Mouse (Mus musculus): ENCODE measurements around the gene Fam71f2. TPM values are rescaled to one million over a fixed set of nuclear protein-coding genes. Genes with fewer than 3 reads are reported as not detected.

The Fam71f2 gene
- polyA plus RNA-seq, 1 experiment from 2014 or later, result 0.79 TPM

- no peaks in the 10 kb centered on the region for H3K36me3 ChIP-seq (ENCODE audit: control insufficient read depth, insufficient read depth, low read length)
- DNase-seq (ENCODE audit: low spot score, missing footprints) (no peak), ATAC-seq (ENCODE audit: low FRiP score) (no peak)
- H3K9me3 ChIP-seq (ENCODE audit: control insufficient read depth, low read length), result no peaks in the 10 kb centered on the region
- H3K9ac ChIP-seq (ENCODE audit: low read length), result no peak overlapping the region
- no peak overlapping the region for H3K4me3 ChIP-seq (ENCODE audit: low read depth, low read length)
- no peak overlapping the region for H3K27ac ChIP-seq (ENCODE audit: low read depth, low read length)
- H3K4me2 ChIP-seq, result no peak overlapping the region
- 51% methylated on average over 5 of the region's 5 CpGs for WGBS
- peaks cover 3% of the 10 kb centered on the region; the same call in 1 of the 2 replicates for H3K4me1 ChIP-seq (ENCODE audit: control insufficient read depth, insufficient read depth, low read length)
- no peaks in the 10 kb centered on the region for H3K27me3 ChIP-seq (ENCODE audit: control insufficient read depth, insufficient read depth, low read length)
These were observed 8.6 kb downstream of the Fam71f2 start for GRCm38 (mm10) chr6:29287944-29288343.

DNA sequence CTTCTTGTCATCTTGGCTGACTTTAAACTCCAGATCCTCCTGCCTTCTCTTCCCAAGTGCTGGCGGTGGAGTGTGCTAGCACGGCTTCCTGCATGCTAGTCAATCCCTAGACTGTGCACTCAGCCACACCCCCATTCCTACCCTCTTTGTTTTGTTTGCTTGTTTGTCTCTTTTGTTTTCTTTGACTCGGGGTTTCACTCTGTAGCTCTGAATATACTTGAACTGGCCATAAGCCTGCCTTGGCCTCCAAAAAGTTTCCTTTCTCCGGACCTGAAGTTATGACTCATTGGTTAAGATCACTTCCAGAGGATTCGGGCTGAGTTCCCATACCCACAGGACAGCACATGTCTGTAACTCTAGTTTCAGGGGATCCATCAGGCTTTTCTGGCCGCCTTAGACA, 9.3 kb downstream of the Fam71f2 start:
- H3K9ac ChIP-seq (ENCODE audit: low read length), result no peak overlapping the region
- no peak overlapping the region for H3K4me2 ChIP-seq
- 68% methylated on average over 6 of the region's 6 CpGs for WGBS
- H3K27me3 ChIP-seq (ENCODE audit: control insufficient read depth, insufficient read depth, low read length), result no peaks in the 10 kb centered on the region
- H3K9me3 ChIP-seq (ENCODE audit: control insufficient read depth, low read length), result no peaks in the 10 kb centered on the region
- H3K4me3 ChIP-seq (ENCODE audit: low read depth, low read length), result no peak overlapping the region
- H3K4me1 ChIP-seq (ENCODE audit: control insufficient read depth, insufficient read depth, low read length), result peaks cover 3% of the 10 kb centered on the region; the same call in 1 of the 2 replicates
- no peaks in the 10 kb centered on the region for H3K36me3 ChIP-seq (ENCODE audit: control insufficient read depth, insufficient read depth, low read length)
- ATAC-seq (ENCODE audit: low FRiP score), result no peak
- no peak for DNase-seq (ENCODE audit: low spot score, missing footprints)
- no peak overlapping the region for H3K27ac ChIP-seq (ENCODE audit: low read depth, low read length)

DNA sequence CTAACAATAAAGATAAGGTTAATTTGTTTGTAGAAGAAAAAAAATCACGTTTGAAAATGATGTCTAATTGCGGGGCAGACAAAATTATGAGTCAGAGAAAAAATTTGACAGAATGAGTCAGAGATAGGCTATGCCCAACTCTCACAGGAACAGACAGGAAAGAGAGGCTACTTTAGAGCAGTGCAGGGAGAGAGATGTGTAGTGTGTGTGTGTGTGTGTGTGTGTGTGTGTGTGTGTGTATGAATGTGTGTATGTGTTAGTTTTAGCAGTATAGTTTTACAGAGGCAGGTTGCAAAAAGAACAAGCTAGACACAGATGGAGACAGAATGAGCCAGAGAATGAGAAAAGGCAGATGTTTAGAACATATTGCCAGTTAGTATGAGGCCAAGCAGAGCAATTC, 19.7 kb downstream of the Fam71f2 start:
- Histone ChIP-seq H3K27me3 (ENCODE audit: control insufficient read depth, insufficient read depth, low read length) (no peaks in the 10 kb centered on the region), H3K9me3 (ENCODE audit: control insufficient read depth, low read length) (no peaks in the 10 kb centered on the region), H3K4me3 (ENCODE audit: low read depth, low read length) (no peak overlapping the region), H3K9ac (ENCODE audit: low read length) (no peak overlapping the region), H3K4me1 (ENCODE audit: control insufficient read depth, insufficient read depth, low read length) (no peaks in the 10 kb centered on the region), H3K27ac (ENCODE audit: low read depth, low read length) (no peak overlapping the region), H3K4me2 (no peak overlapping the region), H3K36me3 (ENCODE audit: control insufficient read depth, insufficient read depth, low read length) (no peaks in the 10 kb centered on the region)
- DNase-seq (ENCODE audit: low spot score, missing footprints), result no peak
- 71% methylated on average over 2 of the region's 2 CpGs for WGBS
- ATAC-seq (ENCODE audit: low FRiP score), result no peak

GRCm38 (mm10) chr6:29303251-29303650, 23.9 kb downstream of the Fam71f2 start:
- Histone ChIP-seq H3K36me3 (ENCODE audit: control insufficient read depth, insufficient read depth, low read length) (no peaks in the 10 kb centered on the region), H3K4me2 (no peak overlapping the region), H3K9me3 (ENCODE audit: control insufficient read depth, low read length) (no peaks in the 10 kb centered on the region), H3K4me1 (ENCODE audit: control insufficient read depth, insufficient read depth, low read length) (no peaks in the 10 kb centered on the region), H3K4me3 (ENCODE audit: low read depth, low read length) (no peak overlapping the region), H3K9ac (ENCODE audit: low read length) (no peak overlapping the region), H3K27me3 (ENCODE audit: control insufficient read depth, insufficient read depth, low read length) (no peaks in the 10 kb centered on the region), H3K27ac (ENCODE audit: low read depth, low read length) (no peak overlapping the region)
- no peak for ATAC-seq (ENCODE audit: low FRiP score)
- no peak for DNase-seq (ENCODE audit: low spot score, missing footprints)

DNA sequence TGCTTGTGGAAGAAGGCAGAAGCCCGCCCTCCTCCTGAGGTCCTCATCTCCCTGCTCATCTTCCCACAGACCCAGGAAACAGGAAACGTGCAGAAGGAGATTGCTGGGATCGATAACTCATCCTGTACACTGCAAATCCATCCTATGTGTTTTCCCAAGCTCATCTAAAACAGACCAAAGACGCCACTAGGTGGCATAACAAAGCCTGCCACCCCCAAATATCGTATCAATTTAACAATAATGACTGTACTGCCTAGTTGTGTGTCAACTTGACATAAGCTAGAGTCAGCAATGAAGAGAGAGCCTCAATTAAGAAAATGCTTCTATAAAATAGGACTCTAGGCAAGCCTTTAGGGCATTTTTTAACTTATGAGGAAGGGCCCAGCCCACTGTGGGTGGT, 24.3 kb downstream of the Fam71f2 start:
- no peak overlapping the region for H3K9ac ChIP-seq (ENCODE audit: low read length)
- DNase-seq (ENCODE audit: low spot score, missing footprints) (no peak), ATAC-seq (ENCODE audit: low FRiP score) (no peak)
- no peak overlapping the region for H3K27ac ChIP-seq (ENCODE audit: low read depth, low read length)
- H3K4me1 ChIP-seq (ENCODE audit: control insufficient read depth, insufficient read depth, low read length), result no peaks in the 10 kb centered on the region
- no peak overlapping the region for H3K4me3 ChIP-seq (ENCODE audit: low read depth, low read length)
- 49% methylated on average over 5 of the region's 5 CpGs for WGBS
- no peak overlapping the region for H3K4me2 ChIP-seq
- no peaks in the 10 kb centered on the region for H3K27me3 ChIP-seq (ENCODE audit: control insufficient read depth, insufficient read depth, low read length)
- H3K9me3 ChIP-seq (ENCODE audit: control insufficient read depth, low read length), result no peaks in the 10 kb centered on the region
- no peaks in the 10 kb centered on the region for H3K36me3 ChIP-seq (ENCODE audit: control insufficient read depth, insufficient read depth, low read length)

DNA sequence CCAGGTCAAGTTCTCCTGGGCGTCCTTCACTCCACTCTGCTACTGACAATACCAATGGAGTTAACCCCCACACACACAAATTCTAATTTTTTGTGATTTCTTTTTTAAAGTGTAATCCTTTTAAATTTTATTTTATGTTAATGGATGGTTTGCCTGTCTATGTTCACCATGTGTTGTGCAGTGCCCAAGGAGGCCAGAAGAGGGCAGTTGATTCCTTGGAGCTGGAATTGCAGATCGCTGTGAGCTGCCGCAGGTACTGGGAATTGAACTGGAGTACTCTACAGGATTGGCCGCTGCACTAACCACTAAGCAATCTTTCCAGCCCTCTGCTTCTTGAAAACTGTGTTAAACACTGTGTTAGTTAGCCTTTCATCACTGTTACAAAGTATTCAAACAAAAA, 26.1 kb downstream of the Fam71f2 start:
- no peaks in the 10 kb centered on the region for H3K36me3 ChIP-seq (ENCODE audit: control insufficient read depth, insufficient read depth, low read length)
- no peaks in the 10 kb centered on the region for H3K4me1 ChIP-seq (ENCODE audit: control insufficient read depth, insufficient read depth, low read length)
- H3K27ac ChIP-seq (ENCODE audit: low read depth, low read length), result no peak overlapping the region
- no peaks in the 10 kb centered on the region for H3K9me3 ChIP-seq (ENCODE audit: control insufficient read depth, low read length)
- H3K4me3 ChIP-seq (ENCODE audit: low read depth, low read length), result no peak overlapping the region
- DNase-seq (ENCODE audit: low spot score, missing footprints), result no peak
- no peak overlapping the region for H3K9ac ChIP-seq (ENCODE audit: low read length)
- no peaks in the 10 kb centered on the region for H3K27me3 ChIP-seq (ENCODE audit: control insufficient read depth, insufficient read depth, low read length)
- WGBS, result 92% methylated on average over 4 of the region's 4 CpGs
- no peak for ATAC-seq (ENCODE audit: low FRiP score)
- H3K4me2 ChIP-seq, result no peak overlapping the region

- H3K27ac ChIP-seq (ENCODE audit: low read depth, low read length), result no peak overlapping the region
- H3K36me3 ChIP-seq (ENCODE audit: control insufficient read depth, insufficient read depth, low read length), result no peaks in the 10 kb centered on the region
- no peaks in the 10 kb centered on the region for H3K4me1 ChIP-seq (ENCODE audit: control insufficient read depth, insufficient read depth, low read length)
- no peak overlapping the region for H3K4me2 ChIP-seq
- H3K9ac ChIP-seq (ENCODE audit: low read length), result no peak overlapping the region
- DNase-seq (ENCODE audit: low spot score, missing footprints) (no peak), ATAC-seq (ENCODE audit: low FRiP score) (no peak)
- no peaks in the 10 kb centered on the region for H3K27me3 ChIP-seq (ENCODE audit: control insufficient read depth, insufficient read depth, low read length)
- WGBS, result 90% methylated on average over 16 of the region's 16 CpGs
- H3K9me3 ChIP-seq (ENCODE audit: control insufficient read depth, low read length), result no peaks in the 10 kb centered on the region
- H3K4me3 ChIP-seq (ENCODE audit: low read depth, low read length), result no peak overlapping the region
These were observed 29.6 kb downstream of the Fam71f2 start for GRCm38 (mm10) chr6:29308846-29309605.

DNA sequence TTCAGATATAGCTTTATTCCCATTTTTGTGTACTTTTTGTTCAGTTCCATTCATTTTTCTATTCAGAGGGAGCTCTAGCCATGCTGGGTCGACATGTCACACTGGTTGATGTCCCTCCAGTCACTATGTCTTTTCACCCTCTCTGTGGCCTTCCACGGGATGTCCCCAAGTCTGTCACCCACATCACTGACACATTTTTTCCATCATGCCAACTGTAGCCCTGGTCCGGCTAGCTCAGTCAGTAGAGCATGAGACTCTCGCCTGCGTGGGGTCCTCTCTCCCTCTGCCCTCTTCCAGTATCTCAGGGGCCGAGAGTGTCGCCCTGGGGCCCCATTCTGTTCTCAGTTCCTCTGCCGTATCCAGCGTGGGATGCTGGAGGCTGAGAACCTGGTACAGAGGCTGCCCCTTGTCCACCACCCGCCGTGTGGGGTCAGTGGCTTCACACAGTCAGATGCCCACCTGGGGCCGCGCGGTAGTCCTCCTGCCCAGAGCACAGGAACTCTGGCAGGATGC, 34.4 kb downstream of the Fam71f2 start:
- no peak overlapping the region for H3K27ac ChIP-seq (ENCODE audit: low read depth, low read length)
- H3K4me1 ChIP-seq (ENCODE audit: control insufficient read depth, insufficient read depth, low read length), result no peaks in the 10 kb centered on the region
- ATAC-seq (ENCODE audit: low FRiP score) (no peak), DNase-seq (ENCODE audit: low spot score, missing footprints) (no peak)
- 76% methylated on average over 14 of the region's 14 CpGs for WGBS
- no peak overlapping the region for H3K4me3 ChIP-seq (ENCODE audit: low read depth, low read length)
- no peak overlapping the region for H3K4me2 ChIP-seq
- no peak overlapping the region for H3K9ac ChIP-seq (ENCODE audit: low read length)
- no peaks in the 10 kb centered on the region for H3K27me3 ChIP-seq (ENCODE audit: control insufficient read depth, insufficient read depth, low read length)
- H3K36me3 ChIP-seq (ENCODE audit: control insufficient read depth, insufficient read depth, low read length), result no peaks in the 10 kb centered on the region
- no peaks in the 10 kb centered on the region for H3K9me3 ChIP-seq (ENCODE audit: control insufficient read depth, low read length)

DNA sequence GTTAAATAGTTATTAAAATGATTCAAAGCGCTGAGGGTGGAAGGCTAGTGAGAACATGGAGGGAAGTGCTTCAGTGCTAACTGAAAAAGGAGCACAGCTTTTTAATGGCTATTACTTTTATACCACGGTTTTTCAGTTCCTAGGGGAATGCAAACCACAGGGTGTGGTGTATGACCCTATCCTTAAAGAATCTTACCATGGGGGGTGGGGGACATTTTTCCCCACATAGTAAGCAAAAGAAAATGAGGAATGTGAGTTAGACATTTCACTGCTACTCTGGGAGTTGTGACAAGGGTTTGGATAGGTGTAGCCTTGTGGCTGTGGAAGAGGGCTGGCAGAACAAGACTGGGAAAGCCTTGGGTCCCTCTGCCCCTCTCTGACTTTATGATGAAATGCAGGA, 37.9 kb downstream of the Fam71f2 start:
- Histone ChIP-seq H3K27me3 (ENCODE audit: control insufficient read depth, insufficient read depth, low read length) (no peaks in the 10 kb centered on the region), H3K4me1 (ENCODE audit: control insufficient read depth, insufficient read depth, low read length) (no peaks in the 10 kb centered on the region), H3K9me3 (ENCODE audit: control insufficient read depth, low read length) (no peaks in the 10 kb centered on the region), H3K4me3 (ENCODE audit: low read depth, low read length) (no peak overlapping the region), H3K4me2 (no peak overlapping the region), H3K36me3 (ENCODE audit: control insufficient read depth, insufficient read depth, low read length) (no peaks in the 10 kb centered on the region), H3K27ac (ENCODE audit: low read depth, low read length) (no peak overlapping the region), H3K9ac (ENCODE audit: low read length) (no peak overlapping the region)
- no peak for ATAC-seq (ENCODE audit: low FRiP score)
- DNase-seq (ENCODE audit: low spot score, missing footprints), result no peak
- 81% methylated on average over 2 of the region's 2 CpGs for WGBS

All from midbrain, embryonic 11.5 days (tissue).